Mouse (Mus musculus) MEL (cell line): ENCODE results near the gene Acad11.

Experiments used
- CHD2 ChIP-seq: IDR thresholded peaks from 2 replicates; pipeline ENCODE4 v1.6.1; 2011; ENCODE audit warnings: low read length, improper control_type of control experiment
- CTCF ChIP-seq, 3 experiments: IDR thresholded peaks in 2 of 3; conservative IDR thresholded peaks in 1 of 3; 2 replicates each; pipeline ENCODE4 v1.5.1; 2011 to 2012; ENCODE audit warnings: low read length in 3 of 3, low read depth in 2 of 3, mild to moderate bottlenecking in 2 of 3, improper control_type of control experiment in 1 of 3, inconsistent platforms in 1 of 3, mixed read lengths in 1 of 3, moderate library complexity in 1 of 3; ENCODE audit not compliant: control insufficient read depth in 1 of 3, insufficient read depth in 1 of 3, poor library complexity in 1 of 3, severe bottlenecking in 1 of 3
- HCFC1 ChIP-seq: IDR thresholded peaks from 2 replicates; pipeline ENCODE4 v1.6.1; 2012; ENCODE audit warnings: low read depth, mild to moderate bottlenecking, inconsistent platforms, low read length, improper control_type of control experiment, moderate library complexity
- MAFK ChIP-seq: IDR thresholded peaks from 2 replicates; pipeline ENCODE4 v1.6.1; 2011; ENCODE audit warnings: low read depth, mild to moderate bottlenecking, low read length, improper control_type of control experiment, borderline replicate concordance
- MAZ ChIP-seq: IDR thresholded peaks from 2 replicates; pipeline ENCODE4 v1.6.1; 2012; ENCODE audit warnings: low read depth, mild to moderate bottlenecking, inconsistent platforms, low read length, improper control_type of control experiment
- POLR2A ChIP-seq, 2 experiments: IDR thresholded peaks; 2 replicates each; pipeline ENCODE4 v1.6.1; 2011 to 2012; ENCODE audit warnings: low read length in 2 of 2, mild to moderate bottlenecking in 2 of 2, control low read depth in 1 of 2, improper control_type of control experiment in 1 of 2, low read depth in 1 of 2, moderate library complexity in 1 of 2; ENCODE audit not compliant: control insufficient read depth in 1 of 2, insufficient read depth in 1 of 2, poor library complexity in 1 of 2
- RCOR1 ChIP-seq: IDR thresholded peaks from 2 replicates; pipeline ENCODE4 v1.6.1; 2012; ENCODE audit warnings: low read depth, mild to moderate bottlenecking, inconsistent platforms, low read length, improper control_type of control experiment
- USF1 ChIP-seq: IDR thresholded peaks from 2 replicates; pipeline ENCODE4 v1.6.1; 2014; ENCODE audit warnings: low read depth, mild to moderate bottlenecking, inconsistent platforms, low read length, improper control_type of control experiment, moderate library complexity
- ZMIZ1 ChIP-seq: IDR thresholded peaks from 2 replicates; pipeline ENCODE4 v1.6.1; 2012; ENCODE audit warnings: low read depth, mild to moderate bottlenecking, inconsistent platforms, low read length, improper control_type of control experiment, moderate library complexity

DNA sequence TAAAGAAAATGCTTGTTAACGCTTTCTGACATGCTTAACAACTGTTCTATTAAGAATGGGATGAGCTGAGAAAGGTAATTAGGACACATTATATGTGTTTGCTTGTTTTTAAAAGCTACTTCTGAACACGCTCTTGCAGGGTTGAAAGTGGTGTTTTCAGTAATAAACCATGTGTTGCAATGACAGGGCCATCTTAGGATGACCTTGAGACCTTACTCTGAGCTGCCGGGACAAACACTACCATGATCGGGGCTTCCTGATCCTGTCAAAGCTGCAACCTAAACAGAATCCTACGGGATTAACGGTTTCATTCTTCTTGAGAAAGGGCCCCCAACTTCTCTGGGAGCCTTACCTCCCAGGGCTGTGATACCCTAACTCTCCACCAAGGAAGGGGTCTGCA is 108.5 kb downstream of the Acad11 start:
- TF ChIP-seq USF1 = no peak
- no peak for TF ChIP-seq CTCF (IDR thresholded peaks at IDR 0.05 in 2 of 3, conservative IDR thresholded peaks at IDR 0.05 in 1 of 3; ENCODE audit: control insufficient read depth in 1 of 3, insufficient read depth in 1 of 3, low read depth in 2 of 3, low read length in 3 of 3, poor library complexity in 1 of 3, severe bottlenecking in 1 of 3)
- TF ChIP-seq MAFK = no peak
- TF ChIP-seq RCOR1 = no peak
- no peak for TF ChIP-seq POLR2A (IDR thresholded peaks at IDR 0.05; ENCODE audit: control insufficient read depth in 1 of 2, insufficient read depth in 1 of 2, low read depth in 1 of 2, low read length in 2 of 2, poor library complexity in 1 of 2)
- no peak for TF ChIP-seq CHD2
- TF ChIP-seq HCFC1 = no peak
- no peak for TF ChIP-seq MAZ
- TF ChIP-seq ZMIZ1 = no peak
